Mouse (Mus musculus): ENCODE data around the gene Rfxap. TPM values are rescaled to one million over a fixed set of nuclear protein-coding genes. Genes with fewer than 3 reads are reported as not detected.
A peak's percentile ranks its signal among the peaks of the same experiment; 100 is the strongest.
"Not testable (repeated sequence)": the region's sequence is repeated elsewhere in the genome, so short reads cannot be mapped to it uniquely, and the experiment has no call there.

Rfxap gene
- polyA plus RNA-seq, 1 experiment from 2014 or later: 42.9 TPM

- H3K4me3 ChIP-seq (replicated peaks); H3K36me3 ChIP-seq; H3K9ac ChIP-seq; H3K4me1 ChIP-seq; H3K4me2 ChIP-seq; H3K27me3 ChIP-seq (replicated peaks); ATAC-seq (ENCODE audit: insufficient read depth, low FRiP score, low read depth); H3K9me3 ChIP-seq: not testable (repeated sequence)
- 76% methylated on average over 6 of the region's 6 CpGs for WGBS
- peak overlapping the region; percentile 44; the same call in 1 of the 2 replicates for H3K27ac ChIP-seq
These were observed 42.1 kb downstream of the Rfxap start for GRCm38 (mm10) chr3:54765521-54765920.

- Histone ChIP-seq H3K4me1 (peaks cover 6% of the 10 kb centered on the region; the same call in 1 of the 2 replicates), H3K27me3 (replicated peaks) (no peaks in the 10 kb centered on the region), H3K4me3 (replicated peaks) (peak overlapping the region; percentile 7; the same call in 1 of the 2 replicates), H3K36me3 (no peaks in the 10 kb centered on the region), H3K9me3 (no peaks in the 10 kb centered on the region), H3K27ac (no peak overlapping the region), H3K4me2 (0 out of 2 replicates have a peak overlapping the region, but pooled peaks have one; percentile 11), H3K9ac (no peak overlapping the region)
- ATAC-seq (ENCODE audit: insufficient read depth, low FRiP score, low read depth): no peak
- WGBS: 68% methylated on average over 18 of the region's 18 CpGs
These were observed 43.2 kb downstream of the Rfxap start for GRCm38 (mm10) chr3:54764418-54764817.

- no peak overlapping the region for H3K4me3 ChIP-seq (replicated peaks)
- H3K27me3 ChIP-seq (replicated peaks): no peaks in the 10 kb centered on the region
- H3K27ac ChIP-seq: no peak overlapping the region
- no peaks in the 10 kb centered on the region for H3K36me3 ChIP-seq
- ATAC-seq (ENCODE audit: insufficient read depth, low FRiP score, low read depth): no peak
- peaks cover 6% of the 10 kb centered on the region; the same call in 1 of the 2 replicates for H3K4me1 ChIP-seq
- H3K4me2 ChIP-seq: no peak overlapping the region
- 72% methylated on average over 1 of the region's 1 CpGs for WGBS
- no peaks in the 10 kb centered on the region for H3K9me3 ChIP-seq
- H3K9ac ChIP-seq: no peak overlapping the region
These were observed 46.3 kb downstream of the Rfxap start for GRCm38 (mm10) chr3:54761258-54761657.

DNA sequence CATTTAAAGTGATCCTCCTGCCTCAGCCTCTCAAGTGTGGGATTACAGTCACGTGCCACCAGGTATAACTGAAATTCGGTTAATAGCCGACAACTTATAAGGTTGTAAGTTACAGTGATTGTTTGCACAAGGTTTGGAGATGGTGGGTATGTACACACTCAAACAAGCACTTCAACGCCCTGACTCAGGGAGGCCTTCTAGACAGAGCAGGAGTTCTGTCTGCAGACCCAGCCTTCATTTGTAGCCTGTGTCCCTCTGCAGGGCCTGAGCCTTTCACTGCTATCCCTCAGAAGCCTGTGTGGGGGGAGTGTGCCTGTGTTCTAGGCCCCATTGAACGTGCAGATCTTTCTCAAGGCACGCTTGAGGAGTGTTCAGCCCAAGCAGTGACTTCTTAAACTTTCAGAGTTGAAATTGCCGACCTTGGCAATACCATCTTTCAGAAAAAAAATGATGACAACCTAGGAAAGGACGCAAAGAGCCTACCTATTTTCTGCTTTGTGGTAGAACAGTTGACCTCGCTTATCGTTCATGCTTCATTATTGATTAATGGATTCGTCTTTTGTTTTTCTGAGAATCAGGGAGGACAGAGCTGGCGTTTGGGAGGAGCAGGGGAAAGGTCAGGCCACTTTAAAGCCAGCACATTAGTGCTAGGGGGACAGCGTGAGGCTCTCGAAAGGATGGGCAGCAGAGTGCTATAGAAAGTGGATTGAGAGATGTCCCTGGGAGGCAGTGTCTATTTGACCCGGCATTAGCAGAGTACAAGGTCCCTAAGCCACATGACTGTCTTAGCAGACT is 47.1 kb downstream of the Rfxap start:
- no peak for ATAC-seq (ENCODE audit: insufficient read depth, low FRiP score, low read depth)
- Histone ChIP-seq H3K9me3 (no peaks in the 10 kb centered on the region), H3K4me3 (replicated peaks) (no peak overlapping the region), H3K27ac (no peak overlapping the region), H3K4me2 (no peak overlapping the region), H3K9ac (no peak overlapping the region), H3K27me3 (replicated peaks) (no peaks in the 10 kb centered on the region), H3K4me1 (peaks cover 6% of the 10 kb centered on the region; the same call in 1 of the 2 replicates), H3K36me3 (no peaks in the 10 kb centered on the region)
- WGBS: 52% methylated on average over 15 of the region's 15 CpGs

DNA sequence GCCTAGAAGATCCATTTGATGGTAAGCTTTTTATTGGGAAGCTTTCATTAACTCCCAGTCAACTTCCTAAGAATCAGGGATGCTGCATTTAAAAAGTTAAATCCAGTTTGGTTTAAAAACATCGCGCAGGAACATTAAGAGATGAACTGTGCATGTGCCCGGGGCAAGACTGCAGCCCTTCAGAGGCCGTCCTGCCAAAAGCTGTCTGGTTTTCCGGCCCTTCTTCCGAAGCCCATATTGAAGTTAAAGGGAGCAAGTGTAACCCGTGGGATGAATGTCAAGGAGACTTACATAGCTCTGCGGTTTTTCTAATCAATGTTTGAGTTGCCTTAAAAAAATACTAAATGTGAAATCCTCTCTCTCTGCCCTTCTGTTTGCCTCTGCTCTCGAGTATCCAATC is 48.4 kb downstream of the Rfxap start:
- H3K36me3 ChIP-seq: no peaks in the 10 kb centered on the region
- H3K4me2 ChIP-seq: no peak overlapping the region
- 55% methylated on average over 9 of the region's 9 CpGs for WGBS
- no peak overlapping the region for H3K9ac ChIP-seq
- no peak overlapping the region for H3K27ac ChIP-seq
- no peaks in the 10 kb centered on the region for H3K9me3 ChIP-seq
- no peak for ATAC-seq (ENCODE audit: insufficient read depth, low FRiP score, low read depth)
- no peaks in the 10 kb centered on the region for H3K27me3 ChIP-seq (replicated peaks)
- peaks cover 8% of the 10 kb centered on the region; the same call in 1 of the 2 replicates for H3K4me1 ChIP-seq
- H3K4me3 ChIP-seq (replicated peaks): no peak overlapping the region

- H3K4me1 ChIP-seq: 0 out of 2 replicates have a peak, but pooled peaks cover 3% of the 10 kb centered on the region
These were observed 50.1 kb downstream of the Rfxap start for GRCm38 (mm10) chr3:54757446-54757845.

GRCm38 (mm10) chr3:54756058-54756457 is 51.5 kb downstream of the Rfxap start:
- 2% methylated on average over 11 of the region's 11 CpGs for WGBS

More at GRCm38 (mm10) chr3:54757446-54757845, 50.1 kb downstream of the Rfxap start:
- H3K9me3 ChIP-seq: no peaks in the 10 kb centered on the region
- H3K4me3 ChIP-seq (replicated peaks): no peak overlapping the region
- H3K27ac ChIP-seq: no peak overlapping the region
- ATAC-seq (ENCODE audit: insufficient read depth, low FRiP score, low read depth): no peak
- 59% methylated on average over 8 of the region's 8 CpGs for WGBS
- H3K4me2 ChIP-seq: no peak overlapping the region
- H3K27me3 ChIP-seq (replicated peaks): no peaks in the 10 kb centered on the region
- H3K36me3 ChIP-seq: no peaks in the 10 kb centered on the region
- no peak overlapping the region for H3K9ac ChIP-seq

GRCm38 (mm10) chr3:54755145-54756041 is 52.2 kb downstream of the Rfxap start, which contains the start of gene Smad9:
Gene Smad9 (plus strand): TSS chr3:54755582.
- Histone ChIP-seq H3K36me3 (peaks cover 10% of the 10 kb centered on the region), H3K4me1 (0 out of 2 replicates have a peak, but pooled peaks cover 3% of the 10 kb centered on the region), H3K4me3 (replicated peaks) (peak within 1 kb of the TSS; percentile 69), H3K27ac (peak within 1 kb of the TSS; percentile 71), H3K4me2 (peak within 1 kb of the TSS; percentile 98), H3K9me3 (no peaks in the 10 kb centered on the region), H3K27me3 (replicated peaks) (no peaks in the 10 kb centered on the region), H3K9ac (peak within 1 kb of the TSS; percentile 69)
- WGBS: under 1% methylated on average over 63 of the region's 66 CpGs
- ATAC-seq (ENCODE audit: insufficient read depth, low FRiP score, low read depth): peak; percentile 82

More at GRCm38 (mm10) chr3:54756058-54756457, 51.5 kb downstream of the Rfxap start:
- Histone ChIP-seq H3K4me1 (0 out of 2 replicates have a peak, but pooled peaks cover 3% of the 10 kb centered on the region), H3K36me3 (peaks cover 6% of the 10 kb centered on the region; the same call in 1 of the 2 replicates), H3K27ac (peak overlapping the region; percentile 71; the same call in 1 of the 2 replicates), H3K4me2 (peak overlapping the region; percentile 98), H3K9me3 (no peaks in the 10 kb centered on the region), H3K27me3 (replicated peaks) (no peaks in the 10 kb centered on the region), H3K9ac (peak overlapping the region; percentile 69; the same call in 1 of the 2 replicates), H3K4me3 (replicated peaks) (peak overlapping the region; percentile 69)
- no peak; the same call in 1 of the 2 replicates for ATAC-seq (ENCODE audit: insufficient read depth, low FRiP score, low read depth)

DNA sequence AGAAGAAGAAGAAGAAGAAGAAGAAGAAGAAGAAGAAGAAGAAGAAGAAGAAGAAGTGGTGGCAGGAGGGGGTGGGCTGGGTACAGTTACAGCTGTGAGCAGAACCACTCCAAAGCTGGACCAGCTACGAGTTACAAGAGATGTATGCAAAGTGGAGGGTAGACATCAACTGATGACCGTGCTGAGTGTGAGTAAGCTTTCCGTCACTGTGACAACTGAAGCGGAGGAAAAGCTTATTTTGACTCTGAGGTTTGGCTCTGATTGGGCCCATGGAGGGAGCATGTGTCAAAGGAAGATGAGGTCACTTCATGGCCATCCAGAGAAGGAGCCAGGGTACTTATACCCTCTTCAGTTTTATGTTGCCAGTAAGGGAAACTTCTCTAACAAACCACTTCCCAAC is 54.2 kb downstream of the Rfxap start:
- H3K27me3 ChIP-seq (replicated peaks): no peaks in the 10 kb centered on the region
- no peak overlapping the region for H3K4me2 ChIP-seq
- H3K4me3 ChIP-seq (replicated peaks): no peak overlapping the region
- no peak for ATAC-seq (ENCODE audit: insufficient read depth, low FRiP score, low read depth)
- 68% methylated on average over 4 of the region's 4 CpGs for WGBS
- H3K9me3 ChIP-seq: no peaks in the 10 kb centered on the region
- H3K9ac ChIP-seq: no peak overlapping the region
- no peak overlapping the region for H3K27ac ChIP-seq
- peaks cover 27% of the 10 kb centered on the region for H3K36me3 ChIP-seq
- 0 out of 2 replicates have a peak, but pooled peaks cover 3% of the 10 kb centered on the region for H3K4me1 ChIP-seq
